Mouse (Mus musculus) layer of hippocampus, postnatal 25 days (tissue): Measurements from ENCODE around the gene Prl6a1. TPM values are rescaled to one million over a fixed set of nuclear protein-coding genes. Genes with fewer than 3 reads are reported as not detected.

Source experiments
- DNase-seq, 2 experiments: peaks; one replicate each; pipeline ENCODE4 v3.0.0; 2022; ENCODE audit warnings: mixed read lengths in 2 of 2, low spot score in 1 of 2; ENCODE audit errors: extremely low spot score in 1 of 2
- total RNA-seq, 2 experiments: library from RNA; stranded (reverse); gene quantifications; 2 replicates each; pipeline ENCODE4 v1.2.3; 2021

Gene Prl6a1
- not detected for total RNA-seq

DNA sequence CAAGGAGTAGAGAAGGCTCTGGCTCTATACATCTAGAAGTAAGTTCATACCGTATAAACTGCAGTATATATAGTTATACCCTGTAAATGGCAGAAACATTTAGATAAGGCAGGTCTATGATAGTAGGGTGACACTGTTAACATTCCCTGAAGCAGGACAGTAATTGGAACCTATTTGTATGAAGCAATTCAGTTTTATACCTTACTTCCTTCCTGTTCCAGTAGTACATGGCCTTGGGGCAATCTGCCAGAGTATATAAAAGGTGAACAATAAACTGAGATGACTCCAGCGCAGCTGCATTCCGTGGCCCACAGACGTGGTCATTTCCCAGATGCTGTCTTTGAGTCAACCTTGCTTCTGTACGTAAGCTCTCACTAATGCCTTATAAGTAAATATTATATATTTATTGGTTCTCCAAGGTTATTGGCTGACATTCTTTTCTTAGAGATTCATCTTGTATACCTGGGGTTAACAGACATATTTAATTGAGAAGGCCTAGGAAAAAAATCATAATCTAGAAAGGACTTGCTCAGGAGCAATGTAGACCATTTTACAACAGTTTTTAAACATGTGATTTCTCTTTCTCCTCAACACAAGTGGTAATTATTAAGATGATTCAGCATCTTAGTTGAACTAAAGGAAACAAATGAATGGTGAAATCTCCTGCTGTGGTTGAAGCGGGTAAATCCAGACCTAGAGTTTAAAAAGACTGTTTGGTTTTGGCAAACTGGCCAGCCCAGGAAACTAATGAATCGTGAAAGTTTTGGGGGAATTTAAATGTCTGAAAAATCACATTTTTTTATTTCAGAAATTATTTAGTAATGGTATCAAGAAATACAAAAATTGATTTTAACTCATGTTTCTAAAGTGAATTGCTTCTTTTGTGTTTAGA lies at the start of gene Prl6a1:
Gene Prl6a1 (plus strand): TSS at position 294 of the 892 bp plus-strand sequence.
- no peak for DNase-seq

DNA sequence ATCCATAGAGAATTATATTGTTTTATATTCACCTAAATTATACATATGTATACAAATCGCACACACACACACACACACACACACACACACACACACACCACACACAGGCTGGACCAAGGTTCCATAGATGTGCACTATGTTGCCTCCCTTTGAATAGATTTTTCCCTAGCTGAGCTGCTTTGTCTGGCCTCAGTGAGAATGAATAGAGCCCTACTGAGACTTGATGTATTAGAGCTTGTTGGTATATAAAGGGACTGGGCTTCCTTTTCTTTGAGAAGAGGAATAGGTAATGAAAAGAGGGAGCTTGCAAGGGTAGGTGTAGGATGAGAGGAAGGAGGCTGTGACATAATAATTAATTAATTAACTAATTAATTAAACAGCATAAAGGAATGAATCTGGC lies 22.6 kb downstream of the Prl6a1 start:
- no peak for DNase-seq

DNA sequence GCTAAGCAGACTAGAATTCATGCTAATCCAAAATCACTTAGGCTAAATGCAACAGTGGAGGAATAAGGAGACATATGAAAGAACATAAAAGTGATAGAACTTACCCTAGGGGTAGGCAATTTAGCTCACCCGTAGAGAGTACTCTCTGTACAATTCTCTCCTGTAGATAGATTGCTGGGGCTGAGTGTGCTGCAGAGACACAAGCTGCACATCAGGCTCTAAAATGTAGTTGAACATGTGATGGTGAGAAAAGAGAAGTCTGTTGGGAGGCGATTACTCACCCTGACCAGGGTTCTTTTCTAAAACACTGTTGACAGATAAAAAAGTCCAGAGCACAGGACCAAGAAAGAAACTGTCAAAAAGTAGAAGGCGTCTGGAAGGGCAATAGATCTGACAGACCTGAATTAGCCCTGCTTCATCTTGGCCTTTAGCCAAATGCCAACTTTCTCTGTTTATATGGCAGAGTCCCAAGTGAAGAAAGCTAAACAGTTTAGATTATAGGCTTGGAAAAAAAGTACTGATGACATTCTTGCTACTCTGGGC lies 30.4 kb downstream of the Prl6a1 start:
- DNase-seq = no peak

DNA sequence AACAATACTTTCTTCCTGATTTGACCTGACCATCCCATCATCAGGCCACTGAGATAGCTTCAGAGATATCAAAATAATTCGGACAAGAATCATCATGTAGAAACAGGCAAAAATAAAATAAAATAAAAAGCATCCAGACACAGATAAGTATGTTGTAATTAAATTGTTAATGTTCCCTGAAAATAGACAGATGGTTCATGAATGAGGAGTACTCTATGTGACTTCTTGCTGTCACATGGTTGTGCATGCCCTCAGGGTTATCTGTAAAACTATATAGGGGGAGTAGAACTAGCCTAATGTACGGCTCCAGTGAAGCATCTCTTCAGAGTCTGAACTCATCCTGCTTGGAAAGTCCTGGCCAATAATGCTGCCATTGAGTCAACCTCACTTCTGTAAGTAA lies 32.9 kb downstream of the Prl6a1 start, which contains the start of gene Prl8a2:
Gene Prl8a2 (plus strand): TSS at position 301 of the 400 bp plus-strand sequence.
- no peak for DNase-seq

Other genes with a start within 250 kb of the Prl6a1 start
- not detected for gene Prl3d1, start 218.4 kb upstream of the Prl6a1 start, total RNA-seq
- gene Prl3d2, start 190.9 kb upstream of the Prl6a1 start, total RNA-seq = not detected
- not detected for gene Prl3d3, start 155.8 kb upstream of the Prl6a1 start, total RNA-seq
- gene Prl3c1, start 116.0 kb upstream of the Prl6a1 start, total RNA-seq = not detected
- gene Prl3b1, start 70.8 kb upstream of the Prl6a1 start, total RNA-seq = not detected
- not detected for gene Prl3a1, start 53.2 kb upstream of the Prl6a1 start, total RNA-seq
- not detected for gene Prl8a2, start 33.0 kb downstream of the Prl6a1 start, total RNA-seq
- not detected for gene Prl2b1, start 78.2 kb downstream of the Prl6a1 start, total RNA-seq
- gene Prl8a6, start 126.1 kb downstream of the Prl6a1 start, total RNA-seq = not detected
- gene Prl8a8, start 200.6 kb downstream of the Prl6a1 start, total RNA-seq = not detected